Mouse (Mus musculus): ENCODE measurements around the gene Ugt1a7c.

- TF ChIP-seq CTCF (IDR thresholded peaks at IDR 0.05; ENCODE audit: extremely low read depth, insufficient read depth, low read length), result no peak
- no peak for TF ChIP-seq POLR2A (IDR thresholded peaks at IDR 0.05; ENCODE audit: extremely low read depth, insufficient read depth, low read length)
Measured at GRCm38 (mm10) chr1:88070495-88070894, 24.4 kb upstream of the Ugt1a7c start, which contains the start of gene Ugt1a9.
